ENCODE assay signal across 8 mouse cellular contexts in genomic region chr9:48266286-48267027, GRCm38 (mm10).
DNase-seq lines count a peak whose midpoint lies in the region; ATAC-seq lines count a peak whose summit lies in the region.

No protein-coding gene starts in this region.

- no peaks in the 10 kb centered on the region for H3K27me3 ChIP-seq in hindbrain, embryonic 15.5 days

- H3K4me2 ChIP-seq in hindbrain, embryonic 15.5 days, result peak overlapping the region; percentile 95

- WGBS in hindbrain, embryonic 15.5 days, result 12% methylated on average over 21 of the region's 21 CpGs

- H3K36me3 ChIP-seq in hindbrain, embryonic 15.5 days, result no peaks in the 10 kb centered on the region

- H3K27ac ChIP-seq in hindbrain, embryonic 15.5 days (replicated peaks), result 0 out of 2 replicates have a peak overlapping the region, but pooled peaks have one; percentile 40

- ATAC-seq in common myeloid progenitor, adult 5-6 weeks (replicated peaks; ENCODE audit: low read depth, poor library complexity, severe bottlenecking), result peak; percentile 99
- ATAC-seq in hindbrain, embryonic 15.5 days (ENCODE audit: low FRiP score, low read depth), result peak; percentile 87

- peak overlapping the region; percentile 44 for H3K4me3 ChIP-seq in hindbrain, embryonic 15.5 days

- H3K4me1 ChIP-seq in hindbrain, embryonic 15.5 days (replicated peaks), result peaks cover 15% of the 10 kb centered on the region

- DNase-seq in adipocyte (ENCODE audit: low spot score), result peak; percentile 71
- DNase-seq in gastrocnemius, adult 18-20 months (ENCODE audit: low spot score), result peak; percentile 75
- peak; percentile 64 to 76 for DNase-seq in layer of hippocampus, postnatal 36 days
- DNase-seq in lung, postnatal 36 days, result peak; percentile 81
- DNase-seq in retina, postnatal 1 day, result peak; percentile 85
- peak; percentile 68 to 72 for DNase-seq in thymus, postnatal 36 days

- H3K9me3 ChIP-seq in hindbrain, embryonic 15.5 days, result no peaks in the 10 kb centered on the region

- H3K9ac ChIP-seq in hindbrain, embryonic 15.5 days, result peak overlapping the region; percentile 50

Comparison
In these comparisons a context has a peak if more than half of its experiments do, and no peak if none do; other contexts are left out.
1. Peak in every context shown above with its lines: DNase-seq, ATAC-seq, H3K4me3 ChIP-seq and H3K27ac ChIP-seq.